Mouse (Mus musculus): ENCODE measurements at regions not wholly inside any gene's neighbourhood (a gene's known extent, or its start where the extent isn't known, plus 50 kb on each side); places are given as distances from the start of the nearest gene placed in this dataset.

GRCm38 (mm10) chr7:133328717-133329116 lies 204.6 kb upstream of the Ctbp2 start:
- TF ChIP-seq POLR2A (IDR thresholded peaks at IDR 0.05; ENCODE audit: insufficient read depth, low read length) (no peak), CTCF (IDR thresholded peaks at IDR 0.05; ENCODE audit: low read depth, low read length) (no peak)
